Mouse (Mus musculus) embryonic facial prominence, embryonic 14.5 days (tissue): ENCODE results near the gene Btbd19. TPM values are rescaled to one million over a fixed set of nuclear protein-coding genes. Genes with fewer than 3 reads are reported as not detected.

Experiments used
- ATAC-seq: fragments of 200-750 bp; cut with Nextera tagmentation; 2 replicates; pipeline ENCODE4 v1.8.0; 2017; ENCODE audit warnings: low read depth, moderate number of reproducible peaks, moderate TSS enrichment
- DNase-seq: peaks from one replicate; pipeline ENCODE4 v3.0.0-alpha.2; 2015; ENCODE audit warnings: low spot score
- H3K27ac ChIP-seq: fragments of 300-500 bp; sonication (generic); replicated peaks from 2 replicates; pipeline ENCODE4 v1.5.1; 2014; ENCODE audit warnings: low read depth, mild to moderate bottlenecking, low read length, moderate library complexity
- H3K27me3 ChIP-seq: fragments of 300-500 bp; sonication (generic); replicated peaks from 2 replicates; pipeline ENCODE4 v1.6.1; 2014; ENCODE audit warnings: low read length; ENCODE audit not compliant: control insufficient read depth, insufficient read depth
- H3K36me3 ChIP-seq: fragments of 300-500 bp; sonication (generic); 2 replicates; pipeline ENCODE4 v1.6.1; 2014; ENCODE audit warnings: low read length, mixed read lengths; ENCODE audit not compliant: control insufficient read depth, insufficient read depth
- H3K4me1 ChIP-seq: fragments of 300-500 bp; sonication (generic); 2 replicates; pipeline ENCODE4 v1.6.1; 2014; ENCODE audit warnings: antibody characterized with exemption, low read length; ENCODE audit not compliant: control insufficient read depth, insufficient read depth
- H3K4me2 ChIP-seq: fragments of 300-500 bp; sonication (generic); 2 replicates; pipeline ENCODE4 v1.6.1; 2014; ENCODE audit warnings: low read depth, mild to moderate bottlenecking, low read length, moderate library complexity, mixed read lengths
- H3K4me3 ChIP-seq: fragments of 300-500 bp; sonication (generic); 2 replicates; pipeline ENCODE4 v1.5.1; 2014; ENCODE audit warnings: low read depth, mild to moderate bottlenecking, low read length
- H3K9ac ChIP-seq: fragments of 300-500 bp; sonication (generic); 2 replicates; pipeline ENCODE4 v1.6.1; 2014; ENCODE audit warnings: low read depth, mild to moderate bottlenecking, low read length, moderate library complexity, mixed read lengths
- H3K9me3 ChIP-seq: fragments of 300-500 bp; sonication (generic); 2 replicates; pipeline ENCODE4 v1.6.1; 2016; ENCODE audit warnings: low read length; ENCODE audit not compliant: control insufficient read depth
- WGBS: fragments of 180-500 bp; shearing (Covaris S2); extraction: QIAGEN DNeasy Blood & Tissue Kit; methylation state at CpG from one replicate; pipeline ENCODE4 v1.1.7; 2014; 5-methylcytosine and 5-hydroxymethylcytosine counted together
- polyA plus RNA-seq: library from polyadenylated mRNA; unstranded; fragments of >200 nt; fragmentation: Nextera tagmentation; extraction: Ambion mirVana; gene quantifications from 2 replicates; pipeline ENCODE4 v1.2.1, GENCODE M21; 2014

Btbd19 gene
- polyA plus RNA-seq, 1 experiment from 2014 or later: 6.6 TPM

- WGBS: 53% methylated on average over 1 of the region's 1 CpGs
- Histone ChIP-seq H3K4me1 (0 out of 2 replicates have a peak, but pooled peaks cover 3% of the 10 kb centered on the region), H3K27me3 (no peaks in the 10 kb centered on the region), H3K4me3 (no peak overlapping the region), H3K27ac (no peak overlapping the region), H3K4me2 (no peak overlapping the region), H3K9me3 (no peaks in the 10 kb centered on the region), H3K9ac (no peak overlapping the region), H3K36me3 (peaks cover 55% of the 10 kb centered on the region)
- ATAC-seq (no peak), DNase-seq (no peak)
These were observed 25.9 kb upstream of the Btbd19 start for GRCm38 (mm10) chr4:117151416-117151815.

- H3K4me1 ChIP-seq: 0 out of 2 replicates have a peak, but pooled peaks cover 3% of the 10 kb centered on the region
- H3K27me3 ChIP-seq: no peaks in the 10 kb centered on the region
- H3K9ac ChIP-seq: no peak overlapping the region
- no peak overlapping the region for H3K27ac ChIP-seq
- no peaks in the 10 kb centered on the region for H3K9me3 ChIP-seq
- H3K36me3 ChIP-seq: peaks cover 55% of the 10 kb centered on the region
- no peak overlapping the region for H3K4me2 ChIP-seq
- WGBS: 89% methylated on average over 6 of the region's 6 CpGs
- no peak overlapping the region for H3K4me3 ChIP-seq
- DNase-seq: no peak
- no peak for ATAC-seq
These were observed 24.7 kb upstream of the Btbd19 start for GRCm38 (mm10) chr4:117150212-117150733.

- Histone ChIP-seq H3K4me3 (no peak overlapping the region), H3K9me3 (no peaks in the 10 kb centered on the region), H3K27ac (no peak overlapping the region), H3K9ac (no peak overlapping the region), H3K4me2 (no peak overlapping the region), H3K36me3 (peaks cover 48% of the 10 kb centered on the region), H3K27me3 (no peaks in the 10 kb centered on the region), H3K4me1 (0 out of 2 replicates have a peak, but pooled peaks cover 3% of the 10 kb centered on the region)
- ATAC-seq: no peak
- WGBS: 75% methylated on average over 6 of the region's 6 CpGs
- DNase-seq: no peak
These were observed 24.0 kb upstream of the Btbd19 start for GRCm38 (mm10) chr4:117149291-117150211.

- ATAC-seq: no peak
These were observed 23.3 kb upstream of the Btbd19 start for GRCm38 (mm10) chr4:117148815-117149214.

GRCm38 (mm10) chr4:117148047-117148713, 22.7 kb upstream of the Btbd19 start:
- no peaks in the 10 kb centered on the region for H3K9me3 ChIP-seq
- WGBS: 84% methylated on average over 17 of the region's 18 CpGs
- H3K36me3 ChIP-seq: peaks cover 35% of the 10 kb centered on the region
- 0 out of 2 replicates have a peak, but pooled peaks cover under 1% of the 10 kb centered on the region for H3K4me1 ChIP-seq
- no peak overlapping the region for H3K4me3 ChIP-seq
- no peaks in the 10 kb centered on the region for H3K27me3 ChIP-seq
- DNase-seq: no peak
- H3K9ac ChIP-seq: no peak overlapping the region
- no peak overlapping the region for H3K4me2 ChIP-seq
- H3K27ac ChIP-seq: no peak overlapping the region
- no peak for ATAC-seq

More at GRCm38 (mm10) chr4:117148815-117149214, 23.3 kb upstream of the Btbd19 start:
- 0 out of 2 replicates have a peak, but pooled peaks cover 3% of the 10 kb centered on the region for H3K4me1 ChIP-seq
- no peak for DNase-seq
- peaks cover 41% of the 10 kb centered on the region for H3K36me3 ChIP-seq
- no peak overlapping the region for H3K9ac ChIP-seq
- WGBS: 69% methylated on average over 24 of the region's 24 CpGs
- H3K27ac ChIP-seq: no peak overlapping the region
- H3K27me3 ChIP-seq: no peaks in the 10 kb centered on the region
- H3K4me3 ChIP-seq: no peak overlapping the region
- no peak overlapping the region for H3K4me2 ChIP-seq
- no peaks in the 10 kb centered on the region for H3K9me3 ChIP-seq

- peaks cover 16% of the 10 kb centered on the region for H3K36me3 ChIP-seq
- H3K9me3 ChIP-seq: no peaks in the 10 kb centered on the region
- H3K27ac ChIP-seq: no peak overlapping the region
- peak; percentile 3; the same call in 1 of the 2 replicates for ATAC-seq
- H3K27me3 ChIP-seq: no peaks in the 10 kb centered on the region
- peak; percentile 76 for DNase-seq
- no peak overlapping the region for H3K4me2 ChIP-seq
- H3K4me1 ChIP-seq: no peaks in the 10 kb centered on the region
- H3K4me3 ChIP-seq: no peak overlapping the region
- 34% methylated on average over 15 of the region's 15 CpGs for WGBS
- no peak overlapping the region for H3K9ac ChIP-seq
These were observed 20.7 kb upstream of the Btbd19 start for GRCm38 (mm10) chr4:117146176-117146575.

- no peaks in the 10 kb centered on the region for H3K9me3 ChIP-seq
These were observed 19.7 kb upstream of the Btbd19 start for GRCm38 (mm10) chr4:117145248-117145647.

GRCm38 (mm10) chr4:117143023-117143422, 17.5 kb upstream of the Btbd19 start:
- 64% methylated on average over 7 of the region's 7 CpGs for WGBS
- DNase-seq (no peak), ATAC-seq (no peak)
- no peak overlapping the region for H3K4me3 ChIP-seq
- no peaks in the 10 kb centered on the region for H3K4me1 ChIP-seq
- no peaks in the 10 kb centered on the region for H3K36me3 ChIP-seq
- no peak overlapping the region for H3K4me2 ChIP-seq
- H3K9ac ChIP-seq: no peak overlapping the region; the same call in 1 of the 2 replicates
- no peak overlapping the region for H3K27ac ChIP-seq
- H3K27me3 ChIP-seq: no peaks in the 10 kb centered on the region
- H3K9me3 ChIP-seq: no peaks in the 10 kb centered on the region

More at GRCm38 (mm10) chr4:117145248-117145647, 19.7 kb upstream of the Btbd19 start:
- DNase-seq (no peak), ATAC-seq (no peak)
- 89% methylated on average over 13 of the region's 13 CpGs for WGBS
- Histone ChIP-seq H3K4me1 (no peaks in the 10 kb centered on the region), H3K9ac (no peak overlapping the region), H3K4me3 (no peak overlapping the region), H3K27me3 (no peaks in the 10 kb centered on the region), H3K27ac (no peak overlapping the region), H3K36me3 (peaks cover 7% of the 10 kb centered on the region), H3K4me2 (no peak overlapping the region)
